Mouse (Mus musculus): ENCODE measurements at regions not wholly inside any gene's neighbourhood (a gene's known extent, or its start where the extent isn't known, plus 50 kb on each side); places are given as distances from the start of the nearest gene placed in this dataset.
A peak's percentile ranks its signal among the peaks of the same experiment; 100 is the strongest.

DNA sequence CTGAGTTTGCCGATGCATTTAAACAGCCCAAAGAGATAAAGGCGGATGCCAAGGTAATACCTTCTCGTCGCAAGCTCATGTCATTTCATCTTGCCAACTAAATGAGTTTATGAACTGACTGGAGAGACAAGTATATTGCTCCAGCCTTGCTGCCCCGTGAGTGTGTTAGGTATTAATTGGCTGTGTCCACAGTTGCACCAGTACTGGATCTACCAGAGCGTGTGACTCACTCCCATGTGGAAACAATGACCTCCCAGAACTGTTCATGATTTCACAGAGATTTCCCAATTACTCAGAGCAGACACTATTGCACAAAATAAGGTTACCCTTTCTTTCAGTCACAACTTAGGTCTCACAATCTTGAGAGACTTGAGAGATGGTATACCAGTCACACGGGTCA, 179.8 kb upstream of the Adgrl2 start:
- DNase-seq (ENCODE audit: low spot score) = no peak
- 84% methylated on average over 7 of the region's 7 CpGs for WGBS
- peaks cover 25% of the 10 kb centered on the region for H3K4me1 ChIP-seq
- no peaks in the 10 kb centered on the region for H3K9me3 ChIP-seq
- H3K36me3 ChIP-seq (replicated peaks) = no peaks in the 10 kb centered on the region
- H3K27me3 ChIP-seq (replicated peaks; ENCODE audit: low read depth, poor library complexity, severe bottlenecking) = peaks cover 7% of the 10 kb centered on the region; the same call in 1 of the 2 replicates
- no peak overlapping the region for H3K4me3 ChIP-seq
- no peak overlapping the region for H3K27ac ChIP-seq (replicated peaks)

DNA sequence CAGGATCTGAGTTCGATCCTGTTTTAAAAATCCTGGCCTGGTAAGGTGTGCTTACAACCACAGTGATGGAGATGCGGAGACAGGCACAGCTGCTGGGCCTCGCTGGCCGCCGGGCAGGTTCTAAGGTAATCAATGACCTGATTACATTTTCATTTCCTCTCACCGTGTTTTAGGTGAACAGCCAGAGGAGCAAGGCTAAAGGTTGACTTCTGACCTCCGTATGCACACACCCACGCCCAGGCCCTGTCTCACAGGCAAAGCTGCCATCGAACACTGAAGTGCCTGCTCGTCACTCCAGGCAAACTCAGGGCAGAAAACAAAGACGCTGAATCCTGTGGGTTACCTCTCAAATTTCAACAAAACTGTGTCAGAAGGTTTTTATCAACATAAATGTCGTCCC, 179.1 kb upstream of the Adgrl2 start:
- Histone ChIP-seq H3K9me3 (no peaks in the 10 kb centered on the region), H3K27ac (replicated peaks) (0 out of 2 replicates have a peak overlapping the region, but pooled peaks have one; percentile 21), H3K36me3 (replicated peaks) (no peaks in the 10 kb centered on the region), H3K4me1 (peaks cover 17% of the 10 kb centered on the region), H3K4me3 (no peak overlapping the region), H3K27me3 (replicated peaks; ENCODE audit: low read depth, poor library complexity, severe bottlenecking) (peaks cover 7% of the 10 kb centered on the region; the same call in 1 of the 2 replicates)
- no peak for DNase-seq (ENCODE audit: low spot score)
- 56% methylated on average over 12 of the region's 12 CpGs for WGBS

DNA sequence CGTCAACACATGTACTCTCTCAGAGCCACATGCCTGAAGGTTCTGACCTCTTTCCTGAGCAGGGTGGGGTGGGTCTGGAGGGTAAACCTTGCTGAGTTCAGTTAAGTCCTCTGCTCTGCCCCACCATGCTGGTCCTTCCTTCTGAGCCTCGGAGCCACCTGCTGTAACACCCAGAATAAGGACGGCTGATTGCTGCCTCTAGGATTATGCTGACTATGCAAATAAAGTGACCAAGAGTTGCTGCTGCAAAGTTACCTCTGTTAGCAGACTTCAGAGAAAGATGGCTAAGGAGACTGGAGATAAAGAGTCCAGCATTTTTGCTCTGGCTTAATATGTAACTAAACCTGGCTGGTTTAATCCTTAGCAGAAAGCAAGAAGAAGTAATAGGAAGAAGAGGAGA, 177.6 kb upstream of the Adgrl2 start:
- Histone ChIP-seq H3K4me1 (peaks cover 10% of the 10 kb centered on the region), H3K36me3 (replicated peaks) (no peaks in the 10 kb centered on the region), H3K9me3 (no peaks in the 10 kb centered on the region), H3K27ac (replicated peaks) (no peak overlapping the region), H3K27me3 (replicated peaks; ENCODE audit: low read depth, poor library complexity, severe bottlenecking) (peaks cover 7% of the 10 kb centered on the region; the same call in 1 of the 2 replicates), H3K4me3 (no peak overlapping the region)
- 81% methylated on average over 3 of the region's 3 CpGs for WGBS
- no peak for DNase-seq (ENCODE audit: low spot score)

DNA sequence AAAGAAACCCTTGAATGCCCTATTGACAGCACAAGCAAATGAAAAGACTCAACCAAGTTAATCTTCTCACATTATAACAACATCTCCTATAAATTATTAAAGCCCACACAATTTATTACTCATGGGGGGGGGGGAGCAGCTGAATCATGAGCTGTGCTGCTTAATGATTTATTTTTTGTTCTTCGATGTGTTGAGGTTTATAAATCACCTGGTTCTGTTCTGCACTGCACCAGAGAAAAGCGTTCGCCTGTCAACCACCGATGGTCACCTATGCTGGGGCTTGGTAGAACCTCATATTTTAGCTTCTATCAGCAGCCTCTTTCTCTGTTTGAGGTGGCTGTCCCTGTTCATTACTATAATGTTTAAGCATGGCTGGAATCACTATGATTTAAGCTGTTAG, 174.4 kb upstream of the Adgrl2 start:
- Histone ChIP-seq H3K27me3 (replicated peaks; ENCODE audit: low read depth, poor library complexity, severe bottlenecking) (no peaks in the 10 kb centered on the region; the same call in 1 of the 2 replicates), H3K36me3 (replicated peaks) (no peaks in the 10 kb centered on the region), H3K4me1 (peaks cover 6% of the 10 kb centered on the region), H3K4me3 (no peak overlapping the region), H3K9me3 (no peaks in the 10 kb centered on the region), H3K27ac (replicated peaks) (no peak overlapping the region)
- no peak for DNase-seq (ENCODE audit: low spot score)
- 93% methylated on average over 4 of the region's 4 CpGs for WGBS

DNA sequence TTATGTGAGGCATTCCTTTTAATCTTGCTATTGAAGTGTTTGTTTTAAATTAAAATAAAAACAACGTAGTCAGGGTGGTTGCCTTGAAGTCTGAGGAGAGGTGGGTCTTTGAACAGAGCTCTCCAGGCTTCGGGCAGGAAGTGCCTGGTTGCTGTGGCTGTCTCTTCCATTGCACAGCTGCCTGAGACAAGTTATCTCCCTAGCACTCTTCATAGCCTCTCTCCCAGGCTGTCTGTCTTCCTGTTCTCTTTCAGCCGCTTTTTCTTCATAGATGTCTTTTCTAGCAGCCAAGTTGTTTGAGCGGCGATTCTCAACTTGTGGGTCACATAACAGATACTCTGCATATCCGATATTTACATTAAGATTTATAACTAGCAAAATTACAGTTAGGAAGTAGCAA, 173.2 kb upstream of the Adgrl2 start:
- H3K9me3 ChIP-seq = no peaks in the 10 kb centered on the region
- H3K4me3 ChIP-seq = no peak overlapping the region
- H3K27me3 ChIP-seq (replicated peaks; ENCODE audit: low read depth, poor library complexity, severe bottlenecking) = no peaks in the 10 kb centered on the region; the same call in 1 of the 2 replicates
- no peaks in the 10 kb centered on the region for H3K4me1 ChIP-seq
- no peak for DNase-seq (ENCODE audit: low spot score)
- no peaks in the 10 kb centered on the region for H3K36me3 ChIP-seq (replicated peaks)
- no peak overlapping the region for H3K27ac ChIP-seq (replicated peaks)
- WGBS = 82% methylated on average over 6 of the region's 6 CpGs

DNA sequence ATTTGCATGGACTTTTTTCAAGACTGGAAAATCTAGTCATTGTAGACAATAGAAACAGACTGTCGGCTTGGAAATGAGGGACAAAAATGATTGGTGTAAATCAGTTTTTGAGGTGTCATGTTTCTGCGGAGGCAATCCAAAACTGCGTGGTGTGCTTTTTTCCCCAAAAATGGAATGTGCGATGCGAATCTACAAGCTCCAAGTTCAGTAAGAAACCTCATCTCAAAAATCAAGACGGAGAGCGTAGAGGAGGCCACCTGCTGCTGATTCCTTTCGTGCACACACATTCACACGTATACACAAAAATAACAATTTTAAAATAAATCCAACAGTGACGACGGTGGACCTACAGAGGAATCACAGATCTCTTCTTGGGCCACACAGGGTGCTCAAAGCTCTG, 170.5 kb upstream of the Adgrl2 start:
- H3K27ac ChIP-seq (replicated peaks) = no peak overlapping the region
- no peaks in the 10 kb centered on the region for H3K9me3 ChIP-seq
- no peaks in the 10 kb centered on the region for H3K36me3 ChIP-seq (replicated peaks)
- no peak for DNase-seq (ENCODE audit: low spot score)
- no peaks in the 10 kb centered on the region for H3K4me1 ChIP-seq
- WGBS = 89% methylated on average over 11 of the region's 11 CpGs
- H3K4me3 ChIP-seq = no peak overlapping the region
- H3K27me3 ChIP-seq (replicated peaks; ENCODE audit: low read depth, poor library complexity, severe bottlenecking) = no peaks in the 10 kb centered on the region; the same call in 1 of the 2 replicates

DNA sequence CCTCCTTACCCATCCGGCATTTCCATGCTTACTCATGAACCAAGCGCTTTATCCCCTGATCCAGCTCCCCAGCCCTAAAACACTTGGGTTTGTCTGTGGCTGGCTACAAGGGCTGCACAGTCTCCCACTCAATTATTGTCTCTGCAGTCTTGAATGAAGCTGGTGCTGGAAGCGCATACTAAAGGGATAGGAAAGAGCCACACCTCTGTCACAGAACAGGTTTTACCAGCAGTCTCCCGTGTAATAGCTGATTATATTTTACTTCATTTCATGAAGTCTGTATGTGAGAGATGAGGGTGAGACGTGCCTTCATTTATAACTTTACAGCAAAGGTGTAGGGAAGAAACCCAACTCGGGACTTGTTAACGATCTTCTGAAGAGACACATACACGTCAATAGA, 167.0 kb upstream of the Adgrl2 start:
- WGBS = 87% methylated on average over 8 of the region's 8 CpGs
- Histone ChIP-seq H3K36me3 (replicated peaks) (no peaks in the 10 kb centered on the region), H3K9me3 (no peaks in the 10 kb centered on the region), H3K27ac (replicated peaks) (no peak overlapping the region), H3K4me1 (no peaks in the 10 kb centered on the region), H3K27me3 (replicated peaks; ENCODE audit: low read depth, poor library complexity, severe bottlenecking) (no peaks in the 10 kb centered on the region), H3K4me3 (no peak overlapping the region)
- no peak for DNase-seq (ENCODE audit: low spot score)

DNA sequence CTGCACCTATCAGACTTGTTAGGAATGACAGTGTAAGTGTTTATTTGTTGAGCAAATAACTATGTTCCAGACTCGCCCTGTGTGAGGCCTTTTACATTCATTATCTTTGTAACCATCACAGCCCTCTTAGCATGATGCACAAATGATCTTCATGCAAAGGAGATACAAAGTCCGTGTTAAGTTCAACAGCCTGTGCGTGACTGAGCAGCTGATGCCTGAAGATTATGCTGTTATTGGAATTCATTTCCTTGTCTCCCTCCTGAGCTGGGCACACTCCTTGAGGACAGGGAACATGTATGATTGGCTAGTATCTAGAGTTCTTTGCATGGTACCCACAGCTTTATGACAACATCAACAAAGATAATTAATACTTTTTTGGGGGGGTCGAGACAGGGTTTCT, 162.0 kb upstream of the Adgrl2 start:
- Histone ChIP-seq H3K4me1 (peaks cover 4% of the 10 kb centered on the region; the same call in 1 of the 2 replicates), H3K4me3 (no peak overlapping the region), H3K9me3 (no peaks in the 10 kb centered on the region), H3K27me3 (replicated peaks; ENCODE audit: low read depth, poor library complexity, severe bottlenecking) (no peaks in the 10 kb centered on the region), H3K27ac (replicated peaks) (no peak overlapping the region), H3K36me3 (replicated peaks) (no peaks in the 10 kb centered on the region)
- 83% methylated on average over 4 of the region's 4 CpGs for WGBS
- no peak for DNase-seq (ENCODE audit: low spot score)

DNA sequence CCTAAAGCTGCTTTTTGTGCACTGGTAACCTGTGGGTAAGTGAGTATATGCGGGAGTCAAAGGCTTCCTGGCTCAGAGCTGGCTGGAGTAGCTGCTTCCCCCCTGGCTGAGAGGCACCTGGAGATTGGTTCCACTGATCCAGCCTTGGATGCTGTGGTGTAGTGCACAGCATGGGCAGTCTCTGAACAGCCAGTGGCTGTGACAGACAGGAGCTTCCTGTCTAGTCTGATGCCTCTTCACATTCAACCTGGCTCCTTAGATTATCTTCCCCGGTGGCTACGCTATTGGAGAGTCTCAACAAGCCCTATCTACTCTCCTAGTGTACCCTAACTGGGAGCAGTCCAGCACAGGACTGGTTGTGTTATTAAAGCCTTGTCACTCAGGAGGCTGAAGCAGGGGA, 160.4 kb upstream of the Adgrl2 start:
- no peak overlapping the region for H3K4me3 ChIP-seq
- H3K36me3 ChIP-seq (replicated peaks) = no peaks in the 10 kb centered on the region
- no peaks in the 10 kb centered on the region for H3K27me3 ChIP-seq (replicated peaks; ENCODE audit: low read depth, poor library complexity, severe bottlenecking)
- DNase-seq (ENCODE audit: low spot score) = no peak
- peaks cover 8% of the 10 kb centered on the region for H3K4me1 ChIP-seq
- H3K9me3 ChIP-seq = no peaks in the 10 kb centered on the region
- H3K27ac ChIP-seq (replicated peaks) = no peak overlapping the region
- 83% methylated on average over 3 of the region's 3 CpGs for WGBS

DNA sequence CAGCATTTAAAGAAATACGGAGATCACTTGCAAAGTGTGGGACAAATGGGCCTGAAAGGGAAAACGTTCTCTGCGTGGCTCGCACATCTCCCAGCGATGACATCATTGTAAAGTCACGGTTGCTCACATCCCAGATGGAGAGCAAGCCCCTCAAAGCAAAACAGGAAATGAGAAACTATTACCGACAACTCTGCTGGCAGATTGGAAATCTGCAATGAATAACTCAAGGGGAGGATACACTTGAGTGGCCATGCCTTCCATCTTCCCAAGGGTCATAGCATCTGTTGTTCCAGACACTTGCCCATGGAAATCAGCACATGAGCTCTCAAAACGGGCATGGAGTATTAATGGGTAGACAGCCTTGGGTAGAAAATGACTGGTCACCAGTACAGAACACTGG, 158.3 kb upstream of the Adgrl2 start:
- H3K36me3 ChIP-seq (replicated peaks) = no peaks in the 10 kb centered on the region
- WGBS = 71% methylated on average over 8 of the region's 8 CpGs
- no peaks in the 10 kb centered on the region for H3K9me3 ChIP-seq
- no peak overlapping the region for H3K4me3 ChIP-seq
- H3K27ac ChIP-seq (replicated peaks) = no peak overlapping the region
- no peak for DNase-seq (ENCODE audit: low spot score)
- H3K27me3 ChIP-seq (replicated peaks; ENCODE audit: low read depth, poor library complexity, severe bottlenecking) = no peaks in the 10 kb centered on the region
- peaks cover 8% of the 10 kb centered on the region for H3K4me1 ChIP-seq

DNA sequence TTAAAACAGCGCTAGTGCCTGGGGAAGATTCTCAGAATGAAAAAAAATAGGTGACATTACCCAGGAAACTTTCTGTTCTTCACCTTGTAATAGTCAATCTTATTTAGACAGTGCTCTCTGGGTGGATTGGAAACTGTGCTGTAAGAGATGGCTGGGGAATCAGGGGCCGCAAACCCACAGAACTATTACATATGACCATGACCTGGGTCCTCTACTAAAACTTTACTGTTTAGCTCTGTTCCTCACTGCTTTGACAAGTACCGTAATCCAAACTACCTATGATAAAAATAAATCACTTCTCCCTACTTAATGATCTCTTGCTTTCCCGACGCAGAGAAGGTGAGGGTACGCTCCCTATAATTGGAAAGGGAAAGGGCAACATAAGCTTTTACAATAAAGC, 157.6 kb upstream of the Adgrl2 start:
- 96% methylated on average over 6 of the region's 6 CpGs for WGBS
- Histone ChIP-seq H3K9me3 (no peaks in the 10 kb centered on the region), H3K27me3 (replicated peaks; ENCODE audit: low read depth, poor library complexity, severe bottlenecking) (no peaks in the 10 kb centered on the region), H3K27ac (replicated peaks) (no peak overlapping the region), H3K36me3 (replicated peaks) (no peaks in the 10 kb centered on the region), H3K4me3 (no peak overlapping the region), H3K4me1 (peaks cover 8% of the 10 kb centered on the region)
- DNase-seq (ENCODE audit: low spot score) = no peak

DNA sequence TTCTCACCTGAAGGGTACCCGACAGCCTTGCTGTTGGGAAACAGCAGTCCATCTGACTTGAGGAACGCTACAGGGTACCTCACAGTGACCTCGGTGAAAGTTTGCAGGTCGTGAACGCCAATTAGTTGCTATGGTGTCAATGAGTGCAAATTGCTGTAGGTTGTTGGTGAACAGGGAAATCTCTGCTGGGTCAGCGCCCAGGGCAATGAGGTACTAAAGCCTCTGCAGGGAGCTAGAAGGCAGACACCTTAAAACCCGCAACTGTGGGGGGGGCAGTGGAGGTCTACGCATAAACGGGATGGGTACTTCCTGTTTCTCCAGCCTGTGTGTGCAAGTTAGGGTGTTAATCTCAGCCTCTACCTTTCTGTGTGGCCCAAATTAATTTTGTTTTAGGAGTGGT, 156.3 kb upstream of the Adgrl2 start:
- no peaks in the 10 kb centered on the region for H3K27me3 ChIP-seq (replicated peaks; ENCODE audit: low read depth, poor library complexity, severe bottlenecking)
- H3K4me3 ChIP-seq = no peak overlapping the region
- H3K36me3 ChIP-seq (replicated peaks) = no peaks in the 10 kb centered on the region
- no peak for DNase-seq (ENCODE audit: low spot score)
- H3K9me3 ChIP-seq = no peaks in the 10 kb centered on the region
- peaks cover 8% of the 10 kb centered on the region for H3K4me1 ChIP-seq
- WGBS = 57% methylated on average over 9 of the region's 9 CpGs
- no peak overlapping the region for H3K27ac ChIP-seq (replicated peaks)

DNA sequence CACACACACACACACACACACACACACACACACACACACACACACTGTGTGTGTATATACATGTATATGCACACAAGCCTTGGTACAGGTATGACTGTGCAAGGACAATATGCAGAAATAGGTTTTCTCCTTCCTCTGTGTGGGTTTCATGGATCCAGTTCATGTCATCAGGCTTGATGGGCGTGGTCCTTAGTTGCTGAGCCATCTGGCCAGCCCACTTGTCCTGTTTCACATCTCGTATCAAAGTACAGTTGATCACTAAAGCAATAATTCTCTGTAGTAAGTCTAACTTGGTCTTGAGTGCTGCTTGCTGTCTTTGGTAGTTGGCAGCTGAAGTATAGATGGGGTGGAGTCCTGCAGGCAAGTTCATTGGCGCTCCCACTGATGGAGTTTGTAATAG, 150.1 kb upstream of the Adgrl2 start:
- no peak overlapping the region for H3K4me3 ChIP-seq
- H3K4me1 ChIP-seq = no peaks in the 10 kb centered on the region
- no peak for DNase-seq (ENCODE audit: low spot score)
- no peaks in the 10 kb centered on the region for H3K9me3 ChIP-seq
- no peaks in the 10 kb centered on the region for H3K36me3 ChIP-seq (replicated peaks)
- no peak overlapping the region for H3K27ac ChIP-seq (replicated peaks)
- no peaks in the 10 kb centered on the region for H3K27me3 ChIP-seq (replicated peaks; ENCODE audit: low read depth, poor library complexity, severe bottlenecking)
- 89% methylated on average over 3 of the region's 3 CpGs for WGBS
